Mouse (Mus musculus) MEL (cell line): ENCODE measurements around the gene Zfp398. TPM values are rescaled to one million over a fixed set of nuclear protein-coding genes. Genes with fewer than 3 reads are reported as not detected.

ENCODE experiments used
- DNase-seq: peaks from one replicate; pipeline ENCODE4 v3.0.0; 2011; ENCODE audit warnings: low read depth, low spot score
- H3K27ac ChIP-seq: 2 replicates; pipeline ENCODE4 v1.5.1; 2012; ENCODE audit warnings: low read depth, mild to moderate bottlenecking, control low read depth, low read length, moderate library complexity; ENCODE audit not compliant: control insufficient read depth
- H3K27me3 ChIP-seq, 2 experiments: fragments of 150-350 bp in 1 of 2; sonication (generic) in 1 of 2; 2 replicates each; pipeline ENCODE4 v1.6.1; 2012; ENCODE audit warnings: low read length in 2 of 2, mild to moderate bottlenecking in 2 of 2, improper control_type of control experiment in 1 of 2, moderate library complexity in 1 of 2; ENCODE audit not compliant: insufficient read depth in 2 of 2, control insufficient read depth in 1 of 2
- H3K36me3 ChIP-seq, 2 experiments: 2 replicates each; pipeline ENCODE4 v1.6.1; 2012 to 2014; ENCODE audit warnings: low read length in 2 of 2, improper control_type of control experiment in 1 of 2, inconsistent platforms in 1 of 2, mild to moderate bottlenecking in 1 of 2; ENCODE audit not compliant: insufficient read depth in 2 of 2, control insufficient read depth in 1 of 2
- H3K4me1 ChIP-seq, 2 experiments: fragments of 150-350 bp in 1 of 2; sonication (generic) in 1 of 2; 2 replicates each; pipeline ENCODE4 v1.6.1; 2012; ENCODE audit warnings: low read length in 2 of 2, improper control_type of control experiment in 1 of 2, mild to moderate bottlenecking in 1 of 2; ENCODE audit not compliant: insufficient read depth in 2 of 2, control insufficient read depth in 1 of 2
- H3K4me3 ChIP-seq, 2 experiments: fragments of 150-350 bp in 1 of 2; sonication (generic) in 1 of 2; 2 replicates each; pipeline ENCODE4 v1.5.1; 2012; ENCODE audit warnings: low read depth in 2 of 2, low read length in 2 of 2, mild to moderate bottlenecking in 2 of 2, moderate library complexity in 2 of 2, control low read depth in 1 of 2, improper control_type of control experiment in 1 of 2; ENCODE audit not compliant: control insufficient read depth in 1 of 2, insufficient read depth in 1 of 2
- H3K79me2 ChIP-seq: 2 replicates; pipeline ENCODE4 v1.6.1; 2012; ENCODE audit warnings: mild to moderate bottlenecking, low read length, moderate library complexity; ENCODE audit not compliant: control insufficient read depth, poor library complexity, insufficient read depth
- H3K9ac ChIP-seq: 2 replicates; pipeline ENCODE4 v1.6.1; 2012; ENCODE audit warnings: low read depth, mild to moderate bottlenecking, control low read depth, low read length, moderate library complexity; ENCODE audit not compliant: control insufficient read depth, poor library complexity, severe bottlenecking
- H3K9me3 ChIP-seq: fragments of 150-350 bp; sonication (generic); replicated peaks from 2 replicates; pipeline ENCODE4 v1.6.1; 2012; ENCODE audit warnings: mild to moderate bottlenecking, low read length, improper control_type of control experiment, moderate library complexity; ENCODE audit not compliant: insufficient read depth
- CHD1 ChIP-seq: IDR thresholded peaks from 2 replicates; pipeline ENCODE4 v1.6.1; 2012; ENCODE audit warnings: low read depth, mild to moderate bottlenecking, inconsistent platforms, low read length, improper control_type of control experiment
- EP300 ChIP-seq, 2 experiments: IDR thresholded peaks; 2 replicates each; pipeline ENCODE4 v1.6.1; 2011; ENCODE audit warnings: improper control_type of control experiment in 2 of 2, low read length in 2 of 2, low read depth in 1 of 2, mild to moderate bottlenecking in 1 of 2
- ETS1 ChIP-seq: IDR thresholded peaks from 2 replicates; pipeline ENCODE4 v1.6.1; 2012; ENCODE audit warnings: low read depth, mild to moderate bottlenecking, inconsistent platforms, low read length, improper control_type of control experiment, moderate library complexity
- GATA1 ChIP-seq: IDR thresholded peaks from 2 replicates; pipeline ENCODE4 v1.6.1; 2011; ENCODE audit warnings: low read depth, low read length, improper control_type of control experiment
- KAT2A ChIP-seq: conservative IDR thresholded peaks from 2 replicates; pipeline ENCODE4 v1.6.1; 2012; ENCODE audit warnings: low read depth, low read length, improper control_type of control experiment, inconsistent platforms
- MAX ChIP-seq: IDR thresholded peaks from 2 replicates; pipeline ENCODE4 v1.6.1; 2011; ENCODE audit warnings: low read length, improper control_type of control experiment
- MAZ ChIP-seq: IDR thresholded peaks from 2 replicates; pipeline ENCODE4 v1.6.1; 2012; ENCODE audit warnings: low read depth, mild to moderate bottlenecking, inconsistent platforms, low read length, improper control_type of control experiment
- MXI1 ChIP-seq: IDR thresholded peaks from 2 replicates; pipeline ENCODE4 v1.6.1; 2011; ENCODE audit warnings: mild to moderate bottlenecking, low read depth, low read length, improper control_type of control experiment
- MYC ChIP-seq: IDR thresholded peaks from 2 replicates; pipeline ENCODE4 v1.6.1; 2011; ENCODE audit warnings: low read depth, mild to moderate bottlenecking, low read length, improper control_type of control experiment, moderate library complexity
- NRF1 ChIP-seq: IDR thresholded peaks from 2 replicates; pipeline ENCODE4 v1.6.1; 2014; ENCODE audit warnings: low read depth, mild to moderate bottlenecking, inconsistent platforms, low read length, improper control_type of control experiment, moderate library complexity; ENCODE audit not compliant: poor library complexity, insufficient read depth, severe bottlenecking
- RAD21 ChIP-seq: IDR thresholded peaks from 2 replicates; pipeline ENCODE4 v1.6.1; 2011; ENCODE audit warnings: mild to moderate bottlenecking, low read depth, low read length, improper control_type of control experiment
- RCOR1 ChIP-seq: IDR thresholded peaks from 2 replicates; pipeline ENCODE4 v1.6.1; 2012; ENCODE audit warnings: low read depth, mild to moderate bottlenecking, inconsistent platforms, low read length, improper control_type of control experiment
- SIN3A ChIP-seq: IDR thresholded peaks from 2 replicates; pipeline ENCODE4 v1.6.1; 2012; ENCODE audit warnings: low read length, improper control_type of control experiment, inconsistent platforms
- TBP ChIP-seq: IDR thresholded peaks from 2 replicates; pipeline ENCODE4 v1.8.0; 2011; ENCODE audit warnings: low read depth, low read length, improper control_type of control experiment
- USF1 ChIP-seq: IDR thresholded peaks from 2 replicates; pipeline ENCODE4 v1.6.1; 2014; ENCODE audit warnings: low read depth, mild to moderate bottlenecking, inconsistent platforms, low read length, improper control_type of control experiment, moderate library complexity
- ZMIZ1 ChIP-seq: IDR thresholded peaks from 2 replicates; pipeline ENCODE4 v1.6.1; 2012; ENCODE audit warnings: low read depth, mild to moderate bottlenecking, inconsistent platforms, low read length, improper control_type of control experiment, moderate library complexity
- polyA plus RNA-seq, 2 experiments: library from polyadenylated mRNA; stranded (reverse) in 1 of 2; unstranded in 1 of 2; fragments of >175 nt in 1 of 2; fragments of >200 nt in 1 of 2; gene quantifications; 2 replicates each; pipeline versions ENCODE4 v1.2.1 to v1.2.4; 2012; ENCODE audit warnings: low replicate concordance in 2 of 2, low read depth in 1 of 2; ENCODE audit not compliant: insufficient read length in 2 of 2, insufficient read depth in 1 of 2, missing spikeins in 1 of 2
- total RNA-seq: library from RNA; depleted of rRNA; stranded (reverse); fragments of 300-350 nt; gene quantifications from 2 replicates; pipeline ENCODE4 v1.2.3, GENCODE M21; 2012

Gene Zfp398
- total and polyA plus RNA-seq, 3 experiments = 4.7 to 9.5 TPM; not detected in 1

DNA sequence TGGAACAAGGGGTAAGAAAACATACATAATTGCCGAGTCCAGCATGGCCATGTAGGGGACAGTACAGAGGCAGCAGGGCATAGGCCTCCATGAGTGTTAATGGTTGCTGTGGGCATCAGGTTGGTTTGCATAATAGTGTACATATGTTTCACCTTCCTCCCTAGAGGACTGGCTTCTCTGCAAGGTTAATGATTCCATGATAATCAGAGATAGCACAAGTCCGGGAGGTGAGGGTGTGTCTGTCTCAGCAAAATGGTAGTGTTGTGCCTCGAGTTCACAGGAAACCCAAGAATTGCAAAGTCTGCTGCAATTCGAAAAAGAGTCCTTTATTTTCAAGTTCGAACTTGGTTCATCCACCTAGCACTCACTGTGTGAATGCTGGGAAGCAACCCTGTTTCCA lies 81.6 kb downstream of the Zfp398 start:
- no peak for TF ChIP-seq KAT2A
- TF ChIP-seq MAZ = no peak
- TF ChIP-seq EP300 (IDR thresholded peaks at IDR 0.05; ENCODE audit: low read depth in 1 of 2, low read length in 2 of 2) = no peak
- no peak for TF ChIP-seq NRF1
- TF ChIP-seq CHD1 = no peak
- no peak for TF ChIP-seq USF1
- no peak for TF ChIP-seq MXI1
- TF ChIP-seq RCOR1 = no peak
- TF ChIP-seq, all 39 proteins: peak for 0
- no peak overlapping the region for H3K9ac ChIP-seq

GRCm38 (mm10) chr6:47918768-47919274 lies 83.4 kb downstream of the Zfp398 start:
- Histone ChIP-seq H3K27ac (no peak overlapping the region), H3K36me3 (peaks cover 0 to 25% of the 10 kb centered on the region in 2 experiments; a peak in 2 of 4 replicates), H3K4me3 (no peak overlapping the region), H3K4me1 (peaks cover 11 to 27% of the 10 kb centered on the region in 2 experiments; a peak in 3 of 4 replicates), H3K27me3 (no peaks in the 10 kb centered on the region), H3K79me2 (peaks cover 25% of the 10 kb centered on the region), H3K9me3 (no peaks in the 10 kb centered on the region), H3K9ac (no peak overlapping the region)
- 0 out of 2 replicates have a peak, but pooled peaks have one; percentile 17 for TF ChIP-seq GATA1
- no peak for TF ChIP-seq RAD21
- DNase-seq = peak; percentile 27

More for the DNA sequence above, 81.6 kb downstream of the Zfp398 start:
- H3K4me1 ChIP-seq = peaks cover 10 to 26% of the 10 kb centered on the region in 2 experiments; a peak in 3 of 4 replicates
- peaks cover 15% of the 10 kb centered on the region for H3K79me2 ChIP-seq
- H3K27ac ChIP-seq = no peak overlapping the region
- H3K4me3 ChIP-seq = no peak overlapping the region
- H3K9me3 ChIP-seq = no peaks in the 10 kb centered on the region
- H3K27me3 ChIP-seq = no peaks in the 10 kb centered on the region
- peaks cover 0 to 24% of the 10 kb centered on the region in 2 experiments; a peak in 2 of 4 replicates for H3K36me3 ChIP-seq
- no peak for DNase-seq

GRCm38 (mm10) chr6:47919646-47920446 lies 84.4 kb downstream of the Zfp398 start:
- DNase-seq = peak; percentile 58
- Histone ChIP-seq H3K9ac (peak overlapping the region; percentile 93), H3K9me3 (no peaks in the 10 kb centered on the region), H3K4me1 (peaks cover 11 to 27% of the 10 kb centered on the region in 2 experiments; a peak in 3 of 4 replicates), H3K27ac (peak overlapping the region; percentile 77), H3K4me3 (peak overlapping the region; percentile 78 to 91), H3K79me2 (peaks cover 28% of the 10 kb centered on the region), H3K27me3 (no peaks in the 10 kb centered on the region), H3K36me3 (peaks cover 0 to 25% of the 10 kb centered on the region in 2 experiments; a peak in 3 of 4 replicates)
- TF ChIP-seq ZMIZ1 = no peak
- no peak for TF ChIP-seq RCOR1
- TF ChIP-seq CHD1 = peak; percentile 87; the same call in 1 of the 2 replicates
- TF ChIP-seq MXI1 = peak; percentile 73
- TF ChIP-seq TBP = peak; percentile 93
- peak; percentile 19; the same call in 1 of the 2 replicates for TF ChIP-seq SIN3A
- TF ChIP-seq MYC = 0 out of 2 replicates have a peak, but pooled peaks have one; percentile 41
- TF ChIP-seq ETS1 = 0 out of 2 replicates have a peak, but pooled peaks have one; percentile 20
- 0 out of 2 replicates have a peak, but pooled peaks have one; percentile 18 for TF ChIP-seq MAX
